Mouse (Mus musculus) neural tube, embryonic 15.5 days (tissue): Measurements from ENCODE around the gene Tdp1. TPM values are rescaled to one million over a fixed set of nuclear protein-coding genes. Genes with fewer than 3 reads are reported as not detected.
"Not testable (repeated sequence)": the region's sequence is repeated elsewhere in the genome, so short reads cannot be mapped to it uniquely, and the experiment has no call there.

ENCODE experiments used
- ATAC-seq: fragments of 200-750 bp; cut with Nextera tagmentation; 2 replicates; pipeline ENCODE4 v1.8.0; 2017; ENCODE audit warnings: mild to moderate bottlenecking, moderate TSS enrichment, moderate library complexity; ENCODE audit not compliant: low FRiP score
- H3K27ac ChIP-seq: fragments of 300-500 bp; sonication (generic); replicated peaks from 2 replicates; pipeline ENCODE4 v1.5.1; 2015; ENCODE audit warnings: mild to moderate bottlenecking, inconsistent platforms
- H3K27me3 ChIP-seq: fragments of 300-500 bp; sonication (generic); replicated peaks from 2 replicates; pipeline ENCODE4 v1.6.1; 2015; ENCODE audit warnings: inconsistent platforms
- H3K36me3 ChIP-seq: fragments of 300-500 bp; sonication (generic); 2 replicates; pipeline ENCODE4 v1.6.1; 2015; ENCODE audit warnings: inconsistent platforms
- H3K4me1 ChIP-seq: fragments of 300-500 bp; sonication (generic); 2 replicates; pipeline ENCODE4 v1.6.1; 2015; ENCODE audit warnings: inconsistent platforms
- H3K4me2 ChIP-seq: fragments of 300-500 bp; sonication (generic); 2 replicates; pipeline ENCODE4 v1.6.1; 2015; ENCODE audit warnings: inconsistent platforms, mild to moderate bottlenecking, moderate library complexity
- H3K4me3 ChIP-seq: fragments of 300-500 bp; sonication (generic); replicated peaks from 2 replicates; pipeline ENCODE4 v1.5.1; 2015; ENCODE audit warnings: mild to moderate bottlenecking, inconsistent platforms
- H3K9ac ChIP-seq: fragments of 300-500 bp; sonication (generic); replicated peaks from 2 replicates; pipeline ENCODE4 v1.6.1; 2015; ENCODE audit warnings: mild to moderate bottlenecking, inconsistent platforms
- H3K9me3 ChIP-seq: fragments of 300-500 bp; sonication (generic); replicated peaks from 2 replicates; pipeline ENCODE4 v1.6.1; 2016; ENCODE audit warnings: inconsistent platforms
- WGBS: fragments of 180-500 bp; shearing (Covaris S2); methylation state at CpG from one replicate; pipeline ENCODE4 v1.1.7; 2015; ENCODE audit warnings: mixed read lengths; 5-methylcytosine and 5-hydroxymethylcytosine counted together
- polyA plus RNA-seq: library from polyadenylated mRNA; unstranded; fragments of >200 nt; fragmentation: Nextera tagmentation; extraction: Ambion mirVana; gene quantifications from 2 replicates; pipeline ENCODE4 v1.2.1, GENCODE M21; 2015

Tdp1 gene
- polyA plus RNA-seq, 1 experiment from 2014 or later, result 45.0 TPM

DNA sequence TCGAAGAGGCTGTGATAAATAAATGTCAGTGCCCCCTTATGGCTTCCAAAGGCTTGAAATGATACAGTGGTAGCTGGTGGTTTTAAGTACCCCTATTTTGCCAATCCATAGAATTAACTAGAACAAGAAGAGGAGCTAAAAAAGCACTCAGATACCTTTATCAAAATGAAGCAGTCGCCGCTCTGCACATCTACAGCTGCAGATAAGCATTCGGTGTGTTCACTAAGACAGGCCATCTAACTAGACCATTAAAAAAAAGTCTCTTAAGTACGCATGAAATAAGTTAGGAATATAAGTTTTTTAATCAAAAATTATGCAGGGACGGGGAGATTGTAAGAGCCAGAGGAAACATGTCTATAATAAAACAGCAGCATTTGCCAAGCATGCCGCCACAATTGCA, 76.4 kb downstream of the Tdp1 start:
- WGBS, result 89% methylated on average over 7 of the region's 7 CpGs
- H3K9ac ChIP-seq, result no peak overlapping the region
- peaks cover 21% of the 10 kb centered on the region for H3K4me1 ChIP-seq
- peaks cover 2% of the 10 kb centered on the region; the same call in 1 of the 2 replicates for H3K36me3 ChIP-seq
- H3K9me3 ChIP-seq, result no peaks in the 10 kb centered on the region
- H3K27ac ChIP-seq, result no peak overlapping the region
- H3K4me3 ChIP-seq, result no peak overlapping the region
- peaks cover 33% of the 10 kb centered on the region for H3K27me3 ChIP-seq
- no peak overlapping the region for H3K4me2 ChIP-seq
- no peak for ATAC-seq

DNA sequence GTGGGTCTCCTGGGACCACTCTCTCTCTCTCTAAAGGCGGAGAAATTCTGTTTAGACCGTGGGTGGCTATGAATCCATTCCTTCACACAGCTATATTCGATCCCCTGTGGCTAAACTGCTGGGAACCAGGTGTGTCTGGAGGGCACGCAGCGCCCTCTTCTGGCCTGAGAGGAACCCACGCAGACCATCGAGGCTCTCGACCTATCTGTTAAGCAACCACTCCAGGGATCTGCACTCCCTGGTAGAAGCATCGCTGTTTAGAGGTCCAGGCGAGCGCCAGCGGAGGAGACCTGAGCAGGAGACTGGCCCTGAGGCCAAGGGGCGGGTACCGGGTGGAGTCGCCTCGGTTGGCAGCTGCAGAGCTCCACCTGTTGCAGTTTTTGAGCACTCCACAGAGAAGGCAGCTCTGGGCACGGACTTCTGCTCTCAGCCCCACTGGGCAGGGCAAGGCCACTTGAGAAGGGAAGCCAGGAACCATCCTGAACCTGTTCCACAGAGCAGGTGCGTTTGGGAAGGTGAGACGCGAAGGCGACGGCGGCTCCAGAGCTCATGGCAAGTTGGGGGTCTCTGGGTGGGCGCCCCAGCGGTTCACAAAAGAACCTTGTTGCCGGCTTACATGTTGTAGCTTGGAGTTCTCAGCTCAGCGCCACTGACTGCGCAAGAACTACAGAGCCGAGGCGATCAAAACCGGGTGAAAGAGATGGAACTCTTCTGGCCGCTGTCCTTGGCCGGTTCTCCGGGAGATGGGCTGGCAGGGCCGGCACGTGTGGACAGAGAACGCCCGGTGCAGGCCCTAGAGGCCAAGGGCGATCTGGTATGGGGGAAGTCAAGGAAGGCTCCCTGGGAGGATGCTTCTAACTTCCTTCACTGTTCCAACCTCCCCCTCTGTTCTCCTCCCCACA, 80.2 kb downstream of the Tdp1 start, which contains the start of gene Kcnk13:
TSS of gene Kcnk13 (plus strand) at position 199 of the 902 bp plus-strand sequence.
- Histone ChIP-seq H3K4me3 (peak within 1 kb of the TSS; percentile 56), H3K4me1 (peaks cover 28% of the 10 kb centered on the region), H3K27ac (no peak within 1 kb of the TSS), H3K9me3 (no peaks in the 10 kb centered on the region), H3K27me3 (peaks cover 72% of the 10 kb centered on the region), H3K36me3 (no peaks in the 10 kb centered on the region), H3K9ac (peak within 1 kb of the TSS; percentile 53), H3K4me2 (peak within 1 kb of the TSS; percentile 98)
- WGBS, result 1% methylated on average over 39 of the region's 39 CpGs
- ATAC-seq, result peak; percentile 59; the same call in 1 of the 2 replicates

DNA sequence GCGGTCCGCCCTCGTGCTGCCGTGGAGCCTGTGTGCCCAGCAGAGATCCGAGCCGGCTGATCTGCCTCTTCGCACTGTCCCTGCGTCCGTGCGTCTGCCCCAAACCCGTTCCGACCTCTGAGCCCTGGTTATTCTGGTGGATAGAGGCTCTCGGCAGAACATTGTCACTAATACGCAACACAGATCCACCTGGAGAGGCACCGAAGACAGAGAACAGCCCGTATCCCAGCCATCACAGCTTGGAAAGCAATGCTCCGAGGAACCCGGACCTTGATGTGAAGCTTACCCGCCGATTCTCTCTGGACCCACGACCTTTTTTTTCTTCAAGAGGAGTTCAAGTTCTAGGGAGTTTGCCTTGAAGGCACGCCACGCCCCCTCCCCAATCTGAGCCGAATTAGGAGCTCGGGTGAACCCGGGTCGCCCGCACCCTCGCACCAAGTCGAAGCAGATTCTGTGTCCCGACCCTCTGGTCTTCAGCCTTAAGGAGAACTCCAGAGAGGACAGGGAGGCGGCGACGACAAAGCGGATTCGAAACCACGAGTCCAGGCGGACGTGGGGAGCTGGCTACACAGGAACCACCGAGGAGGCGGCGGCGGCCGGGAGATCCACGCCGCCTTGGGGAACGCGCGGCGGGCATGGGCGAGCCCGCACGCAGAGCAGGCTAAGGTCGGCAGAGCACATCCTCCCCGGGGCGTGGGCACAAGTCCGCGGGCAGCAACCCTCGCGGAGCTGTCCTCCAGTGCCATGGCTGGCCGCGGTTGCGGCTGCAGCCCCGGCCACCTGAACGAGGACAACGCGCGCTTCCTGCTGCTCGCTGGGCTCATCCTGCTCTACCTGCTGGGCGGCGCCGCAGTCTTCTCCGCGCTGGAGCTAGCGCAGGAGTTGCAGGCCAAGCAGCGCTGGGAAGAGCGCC, 81.1 kb downstream of the Tdp1 start:
- Histone ChIP-seq H3K27ac (no peak overlapping the region), H3K4me2 (peak overlapping the region; percentile 98), H3K27me3 (peaks cover 74% of the 10 kb centered on the region), H3K9me3 (no peaks in the 10 kb centered on the region), H3K4me1 (peaks cover 28% of the 10 kb centered on the region), H3K4me3 (peak overlapping the region; percentile 56), H3K36me3 (no peaks in the 10 kb centered on the region), H3K9ac (peak overlapping the region; percentile 53)
- under 1% methylated on average over 77 of the region's 77 CpGs for WGBS
- peak; percentile 65 for ATAC-seq

DNA sequence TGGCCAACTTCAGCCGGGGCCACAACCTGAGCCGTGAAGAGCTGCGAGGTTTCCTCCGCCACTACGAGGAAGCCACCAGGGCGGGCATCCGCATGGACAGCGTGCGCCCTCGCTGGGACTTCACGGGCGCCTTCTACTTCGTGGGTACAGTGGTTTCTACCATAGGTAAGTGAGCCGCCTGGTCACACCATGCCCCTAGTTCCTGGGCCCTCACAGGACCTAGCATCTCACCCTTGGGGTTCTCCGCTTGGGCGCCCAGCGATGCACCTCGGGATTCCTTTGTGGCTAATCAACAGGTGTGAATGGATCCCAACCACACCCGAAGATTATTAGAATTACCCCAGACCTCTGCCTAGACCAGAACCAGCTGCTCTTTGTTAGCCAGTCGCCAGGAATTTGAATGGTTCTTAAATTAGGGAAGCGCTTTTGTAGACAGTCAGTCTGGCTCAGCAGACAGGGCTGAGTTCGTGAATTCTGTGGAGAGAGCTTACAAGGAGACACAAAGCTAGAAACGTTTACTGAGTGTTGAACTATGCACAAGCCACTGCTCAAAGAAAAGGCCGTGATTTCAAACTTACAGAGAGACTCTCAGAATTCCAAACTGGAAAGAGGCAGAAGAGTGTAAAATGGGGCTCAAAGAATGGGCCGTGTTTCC, 81.9 kb downstream of the Tdp1 start:
- ATAC-seq, result peak; percentile 7; the same call in 1 of the 2 replicates
- WGBS, result 3% methylated on average over 25 of the region's 25 CpGs
- Histone ChIP-seq H3K27ac (no peak overlapping the region), H3K4me3 (peak overlapping the region; percentile 56), H3K36me3 (no peaks in the 10 kb centered on the region), H3K9ac (peak overlapping the region; percentile 53), H3K9me3 (no peaks in the 10 kb centered on the region), H3K4me1 (peaks cover 28% of the 10 kb centered on the region), H3K4me2 (peak overlapping the region; percentile 98), H3K27me3 (peaks cover 74% of the 10 kb centered on the region)

DNA sequence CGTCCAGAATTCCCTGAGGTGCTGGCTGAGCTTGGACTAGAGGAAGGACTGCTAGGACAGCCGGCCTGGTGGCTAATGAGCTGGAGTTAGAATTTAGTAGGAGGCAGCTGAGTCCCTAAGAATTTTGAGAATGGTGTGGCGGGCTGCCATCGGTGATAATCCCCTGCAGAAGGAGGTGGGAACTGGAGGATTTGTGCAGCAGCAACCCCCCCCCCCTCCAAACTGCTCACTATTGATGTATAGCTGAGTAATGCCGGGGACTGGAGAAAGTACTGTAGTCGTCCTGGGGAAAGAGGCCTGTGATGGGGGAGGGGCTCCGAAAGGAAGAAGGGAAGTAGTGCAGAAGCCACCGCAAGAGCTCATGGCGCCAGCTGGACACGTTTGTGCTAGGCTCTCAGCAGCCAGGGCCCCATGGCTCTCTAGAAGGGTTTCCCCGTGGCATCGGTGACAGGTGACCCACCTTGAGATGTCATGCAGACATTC, 82.6 kb downstream of the Tdp1 start:
- Histone ChIP-seq H3K9me3 (no peaks in the 10 kb centered on the region), H3K9ac (no peak overlapping the region), H3K27me3 (peaks cover 72% of the 10 kb centered on the region), H3K4me1 (peaks cover 28% of the 10 kb centered on the region), H3K27ac (no peak overlapping the region), H3K36me3 (no peaks in the 10 kb centered on the region), H3K4me2 (peak overlapping the region; percentile 98), H3K4me3 (0 out of 2 replicates have a peak overlapping the region, but pooled peaks have one; percentile 56)
- ATAC-seq, result no peak
- 15% methylated on average over 12 of the region's 12 CpGs for WGBS

DNA sequence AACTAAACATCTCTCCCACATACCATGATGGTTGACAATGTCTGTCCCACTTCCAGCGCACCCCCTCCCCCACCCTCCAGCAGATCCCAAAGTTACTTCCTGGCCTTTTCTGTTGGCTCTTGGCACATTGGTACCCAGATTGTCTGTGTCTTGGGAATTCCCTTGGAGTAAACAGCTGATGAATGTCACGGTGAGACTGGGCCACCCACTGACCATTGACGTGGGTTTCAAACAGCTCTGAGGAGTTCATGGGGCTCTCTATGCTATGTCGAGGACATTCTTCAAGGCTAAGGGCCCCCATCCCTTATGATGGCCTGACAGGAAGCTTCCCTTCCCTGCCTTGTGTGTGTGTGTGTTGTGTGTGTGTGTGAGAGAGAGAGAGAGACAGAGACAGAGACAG, 85.6 kb downstream of the Tdp1 start:
- H3K36me3 ChIP-seq, result no peaks in the 10 kb centered on the region
- WGBS, result 77% methylated on average over 4 of the region's 4 CpGs
- no peak overlapping the region for H3K4me3 ChIP-seq
- no peak overlapping the region for H3K4me2 ChIP-seq
- no peak overlapping the region for H3K27ac ChIP-seq
- peaks cover 51% of the 10 kb centered on the region for H3K27me3 ChIP-seq
- H3K9ac ChIP-seq, result no peak overlapping the region
- no peak for ATAC-seq
- no peaks in the 10 kb centered on the region for H3K9me3 ChIP-seq
- peaks cover 18% of the 10 kb centered on the region for H3K4me1 ChIP-seq

DNA sequence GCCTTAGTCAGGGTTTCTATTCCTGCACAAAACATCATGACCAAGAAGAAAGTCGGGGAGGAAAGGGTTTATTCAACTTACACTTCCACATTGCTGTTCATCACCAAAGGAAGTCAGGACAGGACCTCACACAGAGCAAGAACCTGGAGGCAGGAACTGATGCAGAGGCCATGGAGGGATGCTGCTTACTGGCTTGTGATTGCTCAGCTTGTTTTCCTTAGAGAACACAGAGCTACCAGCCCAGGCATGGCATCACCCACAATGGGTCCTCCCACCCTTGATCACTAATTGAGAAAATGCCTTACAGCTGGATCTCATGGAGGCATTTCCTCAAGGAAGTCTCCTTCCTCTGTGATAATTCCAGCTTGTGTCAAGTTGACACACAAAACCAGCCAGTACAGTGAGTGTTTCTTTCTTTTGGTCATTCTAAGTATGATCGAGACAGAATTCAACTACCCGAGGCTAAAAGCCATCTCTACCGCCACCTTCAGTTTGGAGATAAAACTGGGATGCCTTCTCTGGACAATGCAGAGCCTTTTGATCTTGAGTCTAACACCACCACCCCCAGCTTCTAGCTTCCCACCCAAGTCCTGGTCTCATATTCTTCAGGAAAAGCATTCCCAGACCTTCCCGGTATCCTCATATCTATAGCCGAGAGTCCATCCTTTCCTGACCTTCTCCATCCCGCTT, 87.0 kb downstream of the Tdp1 start:
- not testable (repeated sequence) for ATAC-seq, H3K36me3 ChIP-seq, H3K4me3 ChIP-seq, H3K9me3 ChIP-seq, H3K9ac ChIP-seq, H3K4me2 ChIP-seq, H3K4me1 ChIP-seq, H3K27ac ChIP-seq
- 81% methylated on average over 7 of the region's 7 CpGs for whole genome bisulfite sequencing
- peaks cover 37% of the 10 kb centered on the region for H3K27me3 ChIP-seq

DNA sequence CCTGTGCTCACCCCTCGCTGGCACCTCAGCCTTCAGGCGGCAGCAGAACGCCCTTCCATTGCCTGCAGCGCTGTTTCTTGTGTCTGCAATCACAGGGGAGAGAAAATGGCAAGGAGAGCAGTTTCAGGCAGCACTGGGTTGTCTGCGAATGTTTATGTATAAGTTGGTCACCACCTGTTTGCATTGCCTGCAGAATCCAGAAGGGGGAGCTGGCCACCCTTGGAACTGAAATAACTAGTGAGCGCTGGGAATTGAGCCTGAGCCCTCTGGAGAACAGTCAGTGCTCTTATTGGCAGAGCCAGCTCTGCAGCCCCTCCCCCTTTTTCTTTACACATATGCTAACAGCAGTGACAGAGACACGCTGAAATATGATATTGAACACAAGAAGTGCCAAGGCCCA, 88.5 kb downstream of the Tdp1 start:
- Histone ChIP-seq H3K9ac (no peak overlapping the region), H3K36me3 (no peaks in the 10 kb centered on the region), H3K4me3 (no peak overlapping the region), H3K9me3 (no peaks in the 10 kb centered on the region), H3K4me1 (no peaks in the 10 kb centered on the region), H3K4me2 (no peak overlapping the region), H3K27ac (no peak overlapping the region), H3K27me3 (peaks cover 22% of the 10 kb centered on the region)
- ATAC-seq, result no peak
- WGBS, result 67% methylated on average over 7 of the region's 7 CpGs

DNA sequence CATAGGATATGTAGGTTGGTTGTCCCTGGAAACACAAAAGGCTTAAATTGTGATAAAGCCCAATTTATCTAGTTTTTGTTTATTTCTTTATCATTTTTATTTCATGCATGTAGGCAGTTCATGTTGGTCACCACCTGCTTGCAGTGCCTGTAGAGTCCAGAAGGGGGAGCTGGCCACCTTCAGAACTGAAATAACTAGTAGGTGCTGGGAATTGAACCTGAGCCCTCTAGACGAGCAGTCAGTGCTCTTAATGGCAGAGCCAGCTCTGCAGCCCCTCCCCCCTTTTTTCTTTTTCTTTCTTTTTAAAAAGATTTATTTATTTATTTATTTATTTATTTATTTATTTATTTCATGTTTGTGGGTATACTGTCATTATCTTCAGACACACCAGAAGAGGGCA, 89.3 kb downstream of the Tdp1 start:
- H3K36me3 ChIP-seq, result no peaks in the 10 kb centered on the region
- H3K27me3 ChIP-seq, result peaks cover 14% of the 10 kb centered on the region
- no peak overlapping the region for H3K27ac ChIP-seq
- H3K4me3 ChIP-seq, result no peak overlapping the region
- no peak overlapping the region for H3K9ac ChIP-seq
- no peak for ATAC-seq
- no peak overlapping the region for H3K4me2 ChIP-seq
- H3K4me1 ChIP-seq, result no peaks in the 10 kb centered on the region
- WGBS, result 81% methylated on average over 1 of the region's 1 CpGs
- H3K9me3 ChIP-seq, result no peaks in the 10 kb centered on the region

DNA sequence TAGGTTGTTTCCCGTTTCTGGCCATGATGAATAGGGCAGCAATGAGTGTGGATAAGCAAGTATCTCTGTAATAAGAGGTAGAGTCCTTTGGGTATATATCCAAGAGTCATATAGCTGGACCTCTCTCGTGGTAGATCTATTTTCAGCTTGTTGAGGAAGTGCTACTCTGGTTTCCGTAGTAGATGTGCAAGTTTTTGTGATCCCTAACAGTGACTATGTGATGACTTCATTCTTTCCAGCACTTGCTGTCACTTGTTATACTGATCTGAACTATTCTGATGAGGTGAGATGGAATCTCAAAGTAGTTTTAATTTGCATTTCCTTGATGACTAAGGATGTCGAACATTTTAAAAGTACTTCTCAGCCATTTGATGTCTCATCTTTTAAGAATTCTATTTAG, 95.2 kb downstream of the Tdp1 start:
- Histone ChIP-seq H3K9ac (no peak overlapping the region), H3K9me3 (no peaks in the 10 kb centered on the region), H3K4me1 (no peaks in the 10 kb centered on the region), H3K27me3 (no peaks in the 10 kb centered on the region), H3K36me3 (no peaks in the 10 kb centered on the region), H3K4me2 (no peak overlapping the region), H3K4me3 (no peak overlapping the region), H3K27ac (no peak overlapping the region)
- no peak for ATAC-seq
- 95% methylated on average over 4 of the region's 4 CpGs for WGBS

DNA sequence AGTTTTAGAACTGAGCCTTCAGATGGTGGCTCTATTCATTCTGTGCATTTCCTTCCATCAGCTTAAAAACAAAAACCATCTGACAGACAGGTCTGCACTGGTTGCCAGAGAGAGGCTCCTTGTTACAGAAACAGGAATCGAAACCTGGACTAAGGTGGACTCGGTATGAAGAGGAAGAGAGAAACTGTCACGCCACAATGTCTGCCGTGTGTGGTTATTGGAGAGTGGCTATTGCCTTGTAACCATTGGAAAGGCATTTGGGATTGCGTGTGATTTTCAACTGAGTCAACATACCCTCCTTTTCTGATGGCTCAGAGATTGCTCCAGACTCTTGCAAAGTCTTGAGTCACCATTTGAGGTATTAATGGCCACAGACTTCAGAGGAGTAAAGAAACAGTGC, 102.5 kb downstream of the Tdp1 start:
- no peak overlapping the region for H3K27ac ChIP-seq
- no peaks in the 10 kb centered on the region for H3K4me1 ChIP-seq
- no peaks in the 10 kb centered on the region for H3K9me3 ChIP-seq
- no peaks in the 10 kb centered on the region for H3K27me3 ChIP-seq
- ATAC-seq, result no peak
- no peaks in the 10 kb centered on the region for H3K36me3 ChIP-seq
- H3K4me2 ChIP-seq, result no peak overlapping the region
- H3K9ac ChIP-seq, result no peak overlapping the region
- 95% methylated on average over 5 of the region's 5 CpGs for WGBS
- H3K4me3 ChIP-seq, result no peak overlapping the region
